Mouse (Mus musculus) kidney, adult 10 weeks (tissue): Measurements from ENCODE around the gene Oas1a. TPM values are rescaled to one million over a fixed set of nuclear protein-coding genes. Genes with fewer than 3 reads are reported as not detected.

Experiments used
- polyA plus RNA-seq: library from polyadenylated mRNA; stranded (reverse); fragments of 350-450 nt; fragmentation: Illumina TruSeq; extraction: RNeasy Lipid Tissue Mini Kit (QIAGEN cat#74804); gene quantifications from one replicate; pipeline ENCODE4 v1.2.3, GENCODE M21; 2014; ENCODE audit warnings: low read depth, low replicate concordance

Gene Oas1a
- polyA plus RNA-seq: 0.28 TPM

DNA sequence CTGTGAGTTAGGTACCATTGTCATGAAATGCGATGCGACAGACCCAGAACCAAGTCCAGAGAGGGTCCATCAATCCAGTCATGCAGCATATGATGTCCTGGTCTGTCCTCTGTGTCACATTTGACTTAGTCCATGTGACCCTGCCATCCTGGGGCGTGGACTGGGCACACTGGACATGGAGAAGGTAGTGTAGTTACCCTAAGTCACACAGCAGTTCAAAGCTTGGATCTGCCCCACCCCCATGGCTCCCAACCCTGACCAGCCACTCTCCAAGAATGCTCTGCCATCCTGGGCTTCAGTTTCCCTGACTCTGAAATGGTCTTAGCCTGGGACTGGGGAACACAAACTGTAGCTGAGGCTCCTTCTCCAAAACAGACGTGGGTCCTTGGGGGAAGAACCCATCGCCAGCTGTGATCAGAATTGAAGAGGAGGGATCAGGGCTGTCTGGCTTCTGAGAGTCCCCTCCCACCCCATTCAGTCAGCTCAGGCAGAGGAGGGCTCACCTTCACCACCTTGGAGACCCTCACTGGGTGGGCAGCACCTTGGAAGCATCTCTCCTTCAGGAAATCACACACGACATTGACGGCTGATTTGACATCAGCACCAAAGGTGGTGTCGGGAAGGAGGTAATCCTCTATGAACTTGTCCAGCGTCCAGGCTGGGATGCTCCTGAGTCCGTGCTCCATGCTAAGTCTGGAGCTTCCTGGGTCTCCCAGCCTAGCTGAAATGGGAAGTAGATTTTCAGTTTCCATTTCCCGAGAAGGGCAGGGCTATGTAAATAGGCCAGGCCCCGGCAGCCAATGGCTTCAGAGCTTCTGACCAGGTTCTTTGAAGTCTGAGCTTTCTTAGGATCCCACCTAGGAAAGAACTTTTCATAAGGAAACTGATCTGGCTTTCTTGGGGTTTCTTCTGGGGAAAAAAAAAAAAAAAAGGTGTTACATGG, at the start of gene Oas1a:
TSS of gene Oas1a (minus strand) at position 731 of the 943 bp plus-strand sequence.

DNA sequence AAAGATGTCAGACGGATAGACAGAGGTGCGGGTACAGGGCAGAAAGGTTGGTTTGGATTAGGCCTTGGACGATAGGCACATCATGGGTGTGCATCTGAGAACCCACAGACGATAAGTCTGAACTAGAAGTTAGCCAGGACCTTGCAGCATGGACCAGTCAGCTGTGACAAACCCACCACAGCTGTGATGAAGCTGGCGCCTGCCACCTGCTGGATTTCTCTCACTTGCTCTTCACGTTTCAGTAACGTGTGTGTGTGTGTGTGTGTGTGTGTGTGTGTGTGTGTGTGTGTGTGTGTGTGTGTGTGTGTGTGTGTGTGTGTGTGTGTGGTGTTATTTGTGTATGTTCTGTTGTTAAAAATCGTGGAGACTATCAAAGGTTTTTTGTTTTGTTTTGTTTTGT, 6.9 kb upstream of the Oas1a start, which contains the start of gene Oas1d:
TSS of gene Oas1d (plus strand) at position 333 of the 400 bp plus-strand sequence.

DNA sequence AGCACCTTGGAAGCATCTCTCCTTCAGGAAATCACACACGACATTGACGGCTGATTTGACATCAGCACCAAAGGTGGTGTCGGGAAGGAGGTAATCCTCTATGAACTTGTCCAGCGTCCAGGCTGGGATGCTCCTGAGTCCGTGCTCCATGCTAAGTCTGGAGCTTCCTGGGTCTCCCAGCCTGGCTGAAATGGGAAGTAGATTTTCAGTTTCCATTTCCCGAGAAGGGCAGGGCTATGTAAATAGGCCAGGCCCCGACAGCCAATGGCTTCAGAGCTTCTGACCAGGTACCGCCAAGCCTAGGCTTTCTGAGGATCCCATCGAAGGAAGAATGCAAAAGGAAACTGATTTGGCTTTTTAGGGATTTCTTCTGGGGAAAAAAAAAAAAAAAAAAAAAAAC, 19.9 kb downstream of the Oas1a start, which contains the start of gene Oas1g:
TSS of gene Oas1g (minus strand) at position 201 of the 400 bp plus-strand sequence.

DNA sequence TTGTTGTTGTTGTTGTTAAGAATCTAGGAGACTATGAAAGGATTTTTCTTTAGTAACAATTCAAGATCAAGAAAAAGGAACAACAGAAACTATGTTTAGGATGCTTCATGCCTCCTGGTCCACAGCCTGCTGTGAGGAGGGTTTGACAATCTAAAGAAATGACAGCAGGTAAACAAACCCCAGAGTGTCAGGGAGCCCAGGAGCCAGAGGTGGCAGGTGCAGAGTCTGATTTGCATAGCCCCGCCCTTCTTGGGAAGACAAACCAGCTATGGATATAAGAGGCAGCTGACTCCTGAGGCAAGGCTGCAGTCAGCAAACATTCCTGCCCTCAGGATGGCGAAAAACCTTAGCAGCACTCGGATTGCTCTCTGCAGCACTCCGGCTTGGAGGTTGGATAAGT, 46.2 kb downstream of the Oas1a start, which contains the start of gene Oas1h:
TSS of gene Oas1h (plus strand) at position 301 of the 400 bp plus-strand sequence.

DNA sequence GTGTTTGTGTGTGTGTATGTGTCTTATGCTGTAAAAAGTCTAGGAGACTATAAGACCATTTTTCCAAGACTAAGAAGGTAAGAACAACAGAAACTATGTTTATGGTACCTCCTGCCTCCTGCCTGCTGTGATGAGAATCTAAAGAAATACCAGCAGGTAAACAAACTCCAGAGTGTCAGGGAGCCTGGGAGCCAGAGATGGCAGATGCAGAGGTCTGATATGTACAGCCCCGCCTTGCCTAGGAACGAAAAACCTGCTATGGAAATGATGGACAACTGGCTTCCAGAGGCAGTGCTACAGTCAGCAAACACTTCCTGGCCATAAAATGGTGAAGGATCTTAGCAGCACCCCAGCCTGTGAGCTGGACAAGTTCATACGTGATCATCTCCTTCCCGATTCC, 60.3 kb downstream of the Oas1a start, which contains the start of gene Oas1f:
TSS of gene Oas1f (plus strand) at position 301 of the 400 bp plus-strand sequence.

Other genes with a start within 250 kb of the Oas1a start
- gene Dtx1, start 195.6 kb downstream of the Oas1a start, polyA plus RNA-seq: not detected
- 0.57 TPM for gene Oas2, start 157.7 kb downstream of the Oas1a start, polyA plus RNA-seq
- not detected for gene Oas3, start 129.9 kb downstream of the Oas1a start, polyA plus RNA-seq
- gene Oas1e, start 112.0 kb downstream of the Oas1a start, polyA plus RNA-seq: not detected
- 0.73 TPM for gene Oas1c, start 95.0 kb downstream of the Oas1a start, polyA plus RNA-seq
- gene Oas1f, start 60.2 kb downstream of the Oas1a start, polyA plus RNA-seq: not detected
- gene Oas1h, start 46.1 kb downstream of the Oas1a start, polyA plus RNA-seq: not detected
- gene Oas1g, start 19.9 kb downstream of the Oas1a start, polyA plus RNA-seq: not detected
- gene Oas1d, start 7.0 kb upstream of the Oas1a start, polyA plus RNA-seq: not detected
- 0.49 TPM for gene Rph3a, start 102.6 kb upstream of the Oas1a start, polyA plus RNA-seq